Mouse (Mus musculus) embryonic facial prominence, embryonic 12.5 days (tissue): ENCODE results near the gene Mllt3. TPM values are rescaled to one million over a fixed set of nuclear protein-coding genes. Genes with fewer than 3 reads are reported as not detected.

Experiments used
- ATAC-seq: fragments of 200-750 bp; cut with Nextera tagmentation; 2 replicates; pipeline ENCODE4 v1.8.0; 2017; ENCODE audit not compliant: insufficient number of reproducible peaks, insufficient read depth, low FRiP score, low TSS enrichment
- H3K27ac ChIP-seq: fragments of 300-500 bp; sonication (generic); 2 replicates; pipeline ENCODE4 v1.5.1; 2016; ENCODE audit warnings: mild to moderate bottlenecking
- H3K27me3 ChIP-seq: fragments of 300-500 bp; sonication (generic); 2 replicates; pipeline ENCODE4 v1.6.1; 2016; ENCODE audit warnings: mild to moderate bottlenecking, moderate library complexity
- H3K36me3 ChIP-seq: fragments of 300-500 bp; sonication (generic); 2 replicates; pipeline ENCODE4 v1.6.1; 2016; ENCODE audit warnings: mild to moderate bottlenecking
- H3K4me1 ChIP-seq: fragments of 300-500 bp; sonication (generic); 2 replicates; pipeline ENCODE4 v1.6.1; 2016
- H3K4me2 ChIP-seq: fragments of 300-500 bp; sonication (generic); replicated peaks from 2 replicates; pipeline ENCODE4 v1.6.1; 2016; ENCODE audit warnings: mild to moderate bottlenecking, moderate library complexity
- H3K4me3 ChIP-seq: fragments of 300-500 bp; sonication (generic); 2 replicates; pipeline ENCODE4 v1.5.1; 2016; ENCODE audit warnings: mild to moderate bottlenecking
- H3K9ac ChIP-seq: fragments of 300-500 bp; sonication (generic); 2 replicates; pipeline ENCODE4 v1.6.1; 2016; ENCODE audit warnings: mild to moderate bottlenecking, moderate library complexity
- H3K9me3 ChIP-seq: fragments of 300-500 bp; sonication (generic); 2 replicates; pipeline ENCODE4 v1.6.1; 2016; ENCODE audit warnings: mild to moderate bottlenecking, moderate library complexity
- WGBS: fragments of 180-500 bp; shearing (Covaris S2); methylation state at CpG from one replicate; pipeline ENCODE4 v1.1.7; 2016; 5-methylcytosine and 5-hydroxymethylcytosine counted together
- polyA plus RNA-seq: library from polyadenylated mRNA; unstranded; fragments of >200 nt; fragmentation: Nextera tagmentation; extraction: Ambion mirVana; gene quantifications from 2 replicates; pipeline ENCODE4 v1.2.1, GENCODE M21; 2016

The Mllt3 gene
- polyA plus RNA-seq, 1 experiment from 2014 or later: 79.8 TPM

- ATAC-seq: no peak
- Histone ChIP-seq H3K36me3 (0 out of 2 replicates have a peak, but pooled peaks cover 12% of the 10 kb centered on the region), H3K9ac (no peak overlapping the region), H3K27me3 (no peaks in the 10 kb centered on the region), H3K4me1 (peaks cover 11% of the 10 kb centered on the region), H3K27ac (no peak overlapping the region), H3K4me3 (no peak overlapping the region), H3K9me3 (no peaks in the 10 kb centered on the region), H3K4me2 (no peak overlapping the region)
- 99% methylated on average over 2 of the region's 2 CpGs for WGBS
These were observed 195.4 kb downstream of the Mllt3 start for GRCm38 (mm10) chr4:87837471-87838361.

DNA sequence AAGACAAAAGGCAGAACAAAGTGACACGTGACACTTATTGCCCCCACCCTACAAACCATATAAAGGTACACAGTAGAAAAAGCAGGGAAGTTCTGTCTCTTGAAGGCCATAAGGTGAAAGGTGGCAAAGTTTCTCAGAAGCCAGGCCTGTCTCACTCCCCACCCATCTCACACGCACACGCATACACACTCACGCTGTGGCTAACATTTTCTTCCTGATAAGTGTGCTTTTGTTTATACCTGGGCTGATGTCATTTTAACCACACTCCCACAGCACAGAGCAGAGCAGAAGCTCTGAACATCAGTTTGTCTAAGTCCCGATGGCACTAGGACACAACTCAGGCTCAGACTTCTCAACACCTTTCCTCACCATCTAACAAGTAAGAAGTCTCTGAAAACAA lies 196.9 kb downstream of the Mllt3 start:
- no peak for ATAC-seq
- Histone ChIP-seq H3K27me3 (no peaks in the 10 kb centered on the region), H3K4me1 (peaks cover 11% of the 10 kb centered on the region), H3K36me3 (0 out of 2 replicates have a peak, but pooled peaks cover 12% of the 10 kb centered on the region), H3K4me3 (no peak overlapping the region), H3K27ac (no peak overlapping the region), H3K9ac (no peak overlapping the region), H3K4me2 (no peak overlapping the region), H3K9me3 (no peaks in the 10 kb centered on the region)
- 80% methylated on average over 5 of the region's 5 CpGs for WGBS

DNA sequence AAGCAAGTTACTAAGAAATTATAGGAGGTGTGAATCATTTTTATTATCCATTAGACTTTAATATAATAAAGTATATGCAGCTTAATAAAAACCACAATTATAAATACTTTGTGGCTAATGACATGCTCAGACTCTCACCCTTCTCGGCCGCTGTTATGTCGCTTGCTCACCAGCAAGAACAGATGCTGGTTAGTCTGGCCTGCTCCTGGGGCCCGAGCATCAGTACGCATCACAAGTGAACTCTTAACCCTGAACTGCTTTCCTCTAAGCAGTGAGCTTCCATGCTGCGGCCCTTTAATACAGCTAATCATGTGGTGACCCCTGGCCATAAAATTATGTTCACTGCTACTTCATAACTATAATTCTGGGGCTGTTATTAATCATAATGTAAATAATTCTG lies 198.0 kb downstream of the Mllt3 start:
- Histone ChIP-seq H3K4me1 (peaks cover 11% of the 10 kb centered on the region), H3K4me3 (no peak overlapping the region), H3K4me2 (no peak overlapping the region), H3K9me3 (no peaks in the 10 kb centered on the region), H3K27ac (no peak overlapping the region), H3K27me3 (no peaks in the 10 kb centered on the region), H3K9ac (no peak overlapping the region), H3K36me3 (0 out of 2 replicates have a peak, but pooled peaks cover 6% of the 10 kb centered on the region)
- 49% methylated on average over 6 of the region's 6 CpGs for WGBS
- ATAC-seq: 0 out of 2 replicates have a peak, but pooled peaks have one; percentile 22

DNA sequence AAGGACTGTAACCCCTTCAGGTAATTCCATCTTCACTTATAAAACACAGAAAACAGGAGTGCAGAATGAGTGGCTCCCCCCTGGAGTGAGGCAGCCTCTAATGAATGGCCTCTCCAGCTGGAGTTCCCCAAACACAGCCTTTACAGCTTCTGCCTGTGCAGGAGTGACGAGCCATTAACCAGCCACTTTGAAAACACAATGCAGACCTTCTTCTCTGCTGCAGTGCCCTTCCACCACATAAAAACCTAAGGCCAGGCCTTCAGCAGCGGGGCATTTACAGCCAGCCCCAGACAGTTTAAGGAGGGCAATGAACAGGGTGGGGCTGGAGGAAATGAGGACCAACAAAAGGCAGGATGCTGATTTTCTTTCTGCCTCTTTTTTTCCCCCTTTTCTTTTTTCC lies 198.9 kb downstream of the Mllt3 start:
- 45% methylated on average over 2 of the region's 2 CpGs for WGBS
- Histone ChIP-seq H3K4me3 (no peak overlapping the region), H3K9me3 (no peaks in the 10 kb centered on the region), H3K4me2 (no peak overlapping the region), H3K9ac (no peak overlapping the region), H3K4me1 (peaks cover 11% of the 10 kb centered on the region), H3K27me3 (no peaks in the 10 kb centered on the region), H3K36me3 (no peaks in the 10 kb centered on the region), H3K27ac (no peak overlapping the region)
- ATAC-seq: no peak

- H3K27me3 ChIP-seq: no peaks in the 10 kb centered on the region
- 85% methylated on average over 6 of the region's 6 CpGs for WGBS
- H3K4me3 ChIP-seq: no peak overlapping the region
- peaks cover 11% of the 10 kb centered on the region for H3K4me1 ChIP-seq
- no peaks in the 10 kb centered on the region for H3K9me3 ChIP-seq
- no peaks in the 10 kb centered on the region for H3K36me3 ChIP-seq
- H3K27ac ChIP-seq: no peak overlapping the region
- H3K4me2 ChIP-seq: no peak overlapping the region
- H3K9ac ChIP-seq: no peak overlapping the region
- no peak for ATAC-seq
These were observed 202.3 kb downstream of the Mllt3 start for GRCm38 (mm10) chr4:87830794-87831306.

DNA sequence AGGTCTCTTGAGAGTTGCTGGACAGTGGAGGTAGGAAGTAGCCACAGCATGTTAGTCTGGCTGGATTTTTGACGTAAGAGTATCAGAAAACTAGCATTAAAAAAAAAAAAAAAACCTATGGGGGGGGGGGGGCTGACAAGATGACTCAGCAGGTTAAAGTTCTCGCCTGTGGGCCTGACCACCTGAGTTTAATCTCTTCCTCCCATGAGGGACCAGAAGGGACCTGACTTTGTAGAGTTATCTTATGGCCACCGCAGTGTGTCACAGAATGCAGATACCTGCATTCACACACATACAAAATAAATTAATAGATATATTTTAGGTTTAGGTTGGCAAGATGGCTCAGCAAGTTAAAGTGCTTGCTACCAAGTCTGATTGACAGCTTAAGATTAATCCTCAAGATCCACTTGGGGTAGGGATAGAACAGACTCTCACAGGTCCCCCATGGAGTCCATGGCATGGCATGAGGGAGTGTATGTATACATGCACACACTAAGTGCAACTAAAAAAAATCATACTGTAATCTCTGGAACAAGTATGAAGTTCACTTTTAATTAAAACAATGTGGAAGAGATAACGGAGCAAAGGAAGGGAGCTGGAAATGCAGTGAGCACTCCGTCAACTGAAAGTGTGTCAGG lies 203.6 kb downstream of the Mllt3 start:
- Histone ChIP-seq H3K9me3 (no peaks in the 10 kb centered on the region), H3K4me2 (no peak overlapping the region), H3K27me3 (no peaks in the 10 kb centered on the region), H3K36me3 (no peaks in the 10 kb centered on the region), H3K4me3 (no peak overlapping the region), H3K9ac (no peak overlapping the region), H3K27ac (no peak overlapping the region), H3K4me1 (peaks cover 6% of the 10 kb centered on the region)
- WGBS: 81% methylated on average over 5 of the region's 5 CpGs
- ATAC-seq: no peak

DNA sequence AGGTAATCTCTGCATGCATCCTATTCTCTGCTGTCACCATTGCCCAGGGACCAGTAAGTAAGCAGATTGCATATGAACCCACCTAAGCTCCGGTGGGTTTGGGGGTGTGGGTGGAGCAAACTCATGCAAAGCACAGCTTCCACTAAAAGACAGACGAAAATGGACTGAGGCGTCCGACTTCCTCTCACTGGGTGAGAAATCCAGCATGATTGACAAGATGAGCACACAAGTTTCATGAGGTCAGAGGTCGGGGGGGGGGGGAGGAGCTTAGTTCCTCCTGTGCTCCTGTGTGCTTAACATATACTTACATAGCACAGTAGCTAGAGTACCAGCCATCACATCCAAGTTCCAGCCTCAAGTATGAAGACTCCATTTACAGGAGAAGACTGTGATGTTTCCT lies 206.8 kb downstream of the Mllt3 start:
- Histone ChIP-seq H3K27ac (no peak overlapping the region), H3K36me3 (no peaks in the 10 kb centered on the region), H3K4me2 (no peak overlapping the region), H3K9ac (no peak overlapping the region), H3K4me3 (no peak overlapping the region), H3K9me3 (no peaks in the 10 kb centered on the region), H3K27me3 (no peaks in the 10 kb centered on the region), H3K4me1 (peaks cover 8% of the 10 kb centered on the region; the same call in 1 of the 2 replicates)
- no peak for ATAC-seq
- WGBS: 77% methylated on average over 5 of the region's 5 CpGs

DNA sequence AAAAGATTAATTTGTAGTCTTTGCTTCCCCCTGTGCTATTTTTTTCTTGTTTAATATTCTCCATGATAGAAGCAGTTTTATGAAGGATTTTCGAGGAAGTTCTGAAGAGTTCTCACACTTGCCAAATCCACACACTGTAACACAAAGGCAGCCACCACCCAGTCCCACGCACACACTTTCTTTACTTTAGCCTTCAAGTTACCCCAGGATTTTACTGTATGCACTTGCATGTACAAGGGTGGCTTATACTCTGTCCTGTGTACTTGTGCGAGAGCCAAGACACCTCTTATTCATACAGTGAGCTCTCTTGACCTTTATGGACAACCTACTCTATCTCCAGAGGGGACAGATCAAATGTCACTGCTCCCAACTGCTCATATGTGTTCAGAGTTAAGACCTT lies 209.5 kb downstream of the Mllt3 start:
- Histone ChIP-seq H3K36me3 (no peaks in the 10 kb centered on the region), H3K4me2 (no peak overlapping the region), H3K27ac (no peak overlapping the region), H3K9ac (no peak overlapping the region), H3K9me3 (no peaks in the 10 kb centered on the region), H3K4me1 (peaks cover 8% of the 10 kb centered on the region; the same call in 1 of the 2 replicates), H3K27me3 (no peaks in the 10 kb centered on the region), H3K4me3 (no peak overlapping the region)
- 80% methylated on average over 3 of the region's 3 CpGs for WGBS
- ATAC-seq: no peak

GRCm38 (mm10) chr4:87823191-87823590 lies 210.0 kb downstream of the Mllt3 start:
- ATAC-seq: no peak
- WGBS: 71% methylated on average over 6 of the region's 6 CpGs
- no peak overlapping the region for H3K27ac ChIP-seq

DNA sequence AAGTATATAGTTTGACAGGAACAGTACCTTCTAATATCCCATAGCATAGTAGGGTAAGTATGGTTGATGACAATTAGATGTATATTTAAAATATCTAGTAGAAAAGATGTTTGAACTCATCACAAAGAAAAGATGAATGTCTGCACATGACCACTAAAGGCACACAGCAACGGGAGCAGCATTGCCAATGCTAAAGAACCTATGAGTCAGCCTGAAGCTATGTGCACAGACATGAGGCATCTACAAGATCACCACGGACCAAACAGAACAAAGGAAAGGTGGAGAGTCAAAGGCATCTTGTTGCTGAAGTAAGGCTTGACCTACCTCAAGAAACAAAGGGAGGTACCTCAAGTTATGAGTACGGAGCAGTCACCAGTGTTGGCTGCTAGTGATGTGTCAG lies 212.3 kb downstream of the Mllt3 start:
- Histone ChIP-seq H3K4me2 (no peak overlapping the region), H3K36me3 (no peaks in the 10 kb centered on the region), H3K27ac (no peak overlapping the region), H3K9ac (no peak overlapping the region), H3K27me3 (no peaks in the 10 kb centered on the region), H3K9me3 (no peaks in the 10 kb centered on the region), H3K4me3 (no peak overlapping the region), H3K4me1 (peaks cover 8% of the 10 kb centered on the region; the same call in 1 of the 2 replicates)
- no peak for ATAC-seq
- WGBS: 89% methylated on average over 3 of the region's 3 CpGs

More at GRCm38 (mm10) chr4:87823191-87823590, 210.0 kb downstream of the Mllt3 start:
- no peak overlapping the region for H3K9ac ChIP-seq
- peaks cover 8% of the 10 kb centered on the region; the same call in 1 of the 2 replicates for H3K4me1 ChIP-seq
- H3K27me3 ChIP-seq: no peaks in the 10 kb centered on the region
- H3K4me3 ChIP-seq: no peak overlapping the region
- H3K4me2 ChIP-seq: no peak overlapping the region
- no peaks in the 10 kb centered on the region for H3K9me3 ChIP-seq
- no peaks in the 10 kb centered on the region for H3K36me3 ChIP-seq

- Histone ChIP-seq H3K4me2 (no peak overlapping the region), H3K9ac (no peak overlapping the region), H3K9me3 (no peaks in the 10 kb centered on the region), H3K27ac (no peak overlapping the region), H3K36me3 (no peaks in the 10 kb centered on the region), H3K4me1 (peaks cover 4% of the 10 kb centered on the region; the same call in 1 of the 2 replicates), H3K4me3 (no peak overlapping the region), H3K27me3 (no peaks in the 10 kb centered on the region)
- WGBS: 62% methylated on average over 9 of the region's 9 CpGs
- ATAC-seq: no peak
These were observed 214.0 kb downstream of the Mllt3 start for GRCm38 (mm10) chr4:87819182-87819581.

DNA sequence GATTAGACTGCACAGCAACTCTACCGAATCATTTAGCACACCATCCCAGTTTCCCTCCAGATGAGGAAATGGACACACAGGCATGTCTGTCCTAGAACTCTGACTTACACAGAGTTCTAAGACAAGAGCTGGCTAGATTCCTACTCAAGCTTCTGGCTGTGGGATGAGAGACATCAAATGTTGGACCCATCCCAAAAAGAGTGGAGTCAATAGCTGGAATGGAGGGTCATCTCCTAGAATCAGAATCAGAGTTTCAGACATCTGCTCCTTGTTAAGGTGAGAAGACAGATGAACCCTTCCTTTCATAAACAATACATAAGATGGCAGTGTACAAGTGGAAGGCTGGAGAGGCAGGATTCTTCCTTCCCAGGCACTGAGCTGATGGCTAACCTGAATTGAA lies 214.9 kb downstream of the Mllt3 start:
- Histone ChIP-seq H3K4me2 (no peak overlapping the region), H3K27ac (no peak overlapping the region), H3K36me3 (no peaks in the 10 kb centered on the region), H3K27me3 (no peaks in the 10 kb centered on the region), H3K9me3 (no peaks in the 10 kb centered on the region), H3K4me1 (no peaks in the 10 kb centered on the region), H3K4me3 (no peak overlapping the region), H3K9ac (no peak overlapping the region)
- WGBS: 95% methylated on average over 1 of the region's 1 CpGs
- ATAC-seq: no peak
